In the genomic region with DNA sequence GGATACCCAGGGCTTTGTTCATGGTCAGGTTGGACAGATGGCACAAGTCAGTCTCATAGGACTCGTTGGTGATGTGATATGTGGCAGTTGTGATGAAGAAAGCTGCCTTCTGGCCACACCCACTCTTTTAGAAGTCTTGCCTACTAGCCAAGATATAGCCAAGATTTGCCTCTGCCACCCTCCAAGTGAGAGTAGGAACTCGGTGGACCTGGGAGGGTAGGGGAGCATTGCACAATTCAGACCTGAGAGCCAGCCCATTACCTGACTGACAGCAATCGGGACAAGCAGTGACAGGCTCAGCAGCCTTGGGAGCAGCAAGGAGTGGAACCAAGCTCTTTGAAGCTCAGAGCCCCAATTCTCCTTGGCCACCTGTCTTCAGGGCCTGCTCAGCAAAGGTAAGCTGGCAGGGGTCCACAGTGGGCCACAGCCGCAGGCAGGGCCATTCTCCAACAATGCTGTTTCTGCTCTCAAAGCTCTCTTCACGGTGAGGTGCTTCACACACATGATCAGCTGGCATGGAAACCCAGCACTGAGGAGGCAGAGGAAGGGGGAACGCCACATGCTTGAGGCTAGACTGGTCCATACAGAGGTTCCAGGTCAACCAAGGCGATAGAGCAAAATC, we compare ENCODE assay signal across 28 mouse cellular contexts. TPM values are rescaled to one million over a fixed set of nuclear protein-coding genes. Genes with fewer than 3 reads are reported as not detected.
DNase-seq lines count a peak whose midpoint lies in the region; ATAC-seq and TF ChIP-seq lines count a peak whose summit lies in the region.
"Had no signal": no experiment of that assay in that cellular context is flagged by ENCODE, and none has a peak within 500 bp of the region (broad histone marks: within the 10 kb centered on the region; RNA-seq: fewer than 3 reads in every experiment).

No protein-coding gene starts in this region.

- TF ChIP-seq CTCF in gastrocnemius, adult 2 months (IDR thresholded peaks at IDR 0.05), result no peak

- no peak overlapping the region for H3K4me2 ChIP-seq in midbrain, embryonic 14.5 days (ENCODE audit: low read length)
- H3K4me2 ChIP-seq in midbrain, embryonic 13.5 days (replicated peaks), result no peak overlapping the region
- H3K4me2 ChIP-seq: embryonic facial prominence, embryonic 12.5 days; heart, embryonic 11.5 days; hindbrain, embryonic 15.5 days; limb, embryonic 12.5 days; liver, embryonic 15.5 days; midbrain, embryonic 15.5 days had no signal

- peak; percentile 21 for DNase-seq in gastrocnemius, adult 2 months
- no peak for DNase-seq in gastrocnemius, adult 8-10 months (ENCODE audit: low spot score in 2 of 2)
- no peak for DNase-seq in midbrain, embryonic 14.5 days
- DNase-seq in gonadal fat pad, adult 2 months (ENCODE audit: low read depth), result peak; percentile 97
- peak; percentile 66 for DNase-seq in lung, postnatal 36 days
- DNase-seq in layer of hippocampus, postnatal 14 days (ENCODE audit: low spot score in 2 of 2), result no peak
- DNase-seq: adrenal gland, postnatal 25 days; cerebellum, adult 11-12 months; cerebellum, postnatal 36 days; forebrain, postnatal 0 days; gastrocnemius, postnatal 14 days; heart, adult 18-20 months; heart, postnatal 4 days; kidney, adult 11 months; kidney, postnatal 14 days; right cerebral cortex, adult 18-20 months; right cerebral cortex, postnatal 4 days; thymus, postnatal 4 days had no signal

- intact Hi-C loops in gastrocnemius, adult 2 months (cut with DNase I), result no loop called here

- no peaks in the 10 kb centered on the region for H3K36me3 ChIP-seq in midbrain, embryonic 14.5 days (ENCODE audit: control insufficient read depth, insufficient read depth, low read length)
- no peaks in the 10 kb centered on the region for H3K36me3 ChIP-seq in midbrain, embryonic 13.5 days
- H3K36me3 ChIP-seq: embryonic facial prominence, embryonic 12.5 days; hindbrain, embryonic 15.5 days; limb, embryonic 12.5 days; liver, embryonic 15.5 days; midbrain, embryonic 15.5 days had no signal

- peaks cover 4% of the 10 kb centered on the region for H3K4me1 ChIP-seq in midbrain, embryonic 14.5 days (ENCODE audit: control insufficient read depth, insufficient read depth, low read length)
- H3K4me1 ChIP-seq in midbrain, embryonic 13.5 days (replicated peaks), result peaks cover 27% of the 10 kb centered on the region

- 75% methylated on average over 7 of the region's 7 CpGs for WGBS in midbrain, embryonic 14.5 days
- 83% methylated on average over 7 of the region's 7 CpGs for WGBS in midbrain, embryonic 13.5 days

- no peaks in the 10 kb centered on the region for H3K9me3 ChIP-seq in midbrain, embryonic 14.5 days (ENCODE audit: control insufficient read depth, low read length)
- no peaks in the 10 kb centered on the region for H3K9me3 ChIP-seq in midbrain, embryonic 13.5 days
- H3K9me3 ChIP-seq: embryonic facial prominence, embryonic 12.5 days; hindbrain, embryonic 15.5 days; limb, embryonic 12.5 days; liver, embryonic 15.5 days; midbrain, embryonic 15.5 days had no signal

- H3K9ac ChIP-seq in midbrain, embryonic 14.5 days (replicated peaks; ENCODE audit: low read length), result no peak overlapping the region
- no peak overlapping the region for H3K9ac ChIP-seq in midbrain, embryonic 13.5 days (replicated peaks)
- H3K9ac ChIP-seq: embryonic facial prominence, embryonic 12.5 days; forebrain, postnatal 0 days; hindbrain, embryonic 15.5 days; limb, embryonic 12.5 days; liver, embryonic 15.5 days; midbrain, embryonic 15.5 days had no signal

- no peak overlapping the region for H3K4me3 ChIP-seq in gastrocnemius, adult 2 months
- H3K4me3 ChIP-seq in midbrain, embryonic 14.5 days (replicated peaks; ENCODE audit: low read depth, low read length), result no peak overlapping the region
- H3K4me3 ChIP-seq in midbrain, embryonic 13.5 days (replicated peaks), result no peak overlapping the region
- H3K4me3 ChIP-seq: embryonic facial prominence, embryonic 12.5 days; hindbrain, embryonic 15.5 days; left cerebral cortex, adult 2 months; limb, embryonic 12.5 days; liver, embryonic 15.5 days; midbrain, embryonic 15.5 days had no signal

- no peak for ATAC-seq in midbrain, embryonic 14.5 days (ENCODE audit: low FRiP score, low TSS enrichment)
- no peak for ATAC-seq in midbrain, embryonic 13.5 days
- ATAC-seq: forebrain, postnatal 0 days; inflammation-experienced regulatory T-cells, adult 6 months; midbrain, embryonic 15.5 days had no signal

- 0 out of 2 replicates have a peak, but pooled peaks cover 4% of the 10 kb centered on the region for H3K27me3 ChIP-seq in midbrain, embryonic 14.5 days (ENCODE audit: control insufficient read depth, insufficient read depth, low read length)
- H3K27me3 ChIP-seq in midbrain, embryonic 13.5 days, result peaks cover 19% of the 10 kb centered on the region
- H3K27me3 ChIP-seq: hindbrain, embryonic 15.5 days had no signal

- H3K27ac ChIP-seq in gastrocnemius, adult 2 months, result no peak overlapping the region
- 0 out of 2 replicates have a peak overlapping the region, but pooled peaks have one; percentile 5 for H3K27ac ChIP-seq in midbrain, embryonic 14.5 days (replicated peaks; ENCODE audit: low read depth, low read length)
- H3K27ac ChIP-seq in midbrain, embryonic 13.5 days, result no peak overlapping the region
- H3K27ac ChIP-seq: embryonic facial prominence, embryonic 12.5 days; hindbrain, embryonic 15.5 days; left cerebral cortex, adult 2 months; limb, embryonic 12.5 days; liver, embryonic 15.5 days; midbrain, embryonic 15.5 days had no signal

RNA-seq across cellular contexts. Expression of gene Wnt7b, which starts 47.8 kb away (rescaled TPM):
- not detected for total RNA-seq in gastrocnemius, adult 2 months (2021)
- total RNA-seq in gastrocnemius, adult 8-10 months (2022), result under 1 TPM in 1 of 4 experiments, not detected in 3; 0.19 TPM
- 38.0 and 43.1 TPM in 2 replicates for polyA plus RNA-seq in midbrain, embryonic 14.5 days (2014; fragmentation: Nextera tagmentation; extraction: Ambion mirVana)
- 55.9 and 63.4 TPM in 2 replicates for polyA plus RNA-seq in midbrain, embryonic 13.5 days (2015; fragmentation: Nextera tagmentation; extraction: Ambion mirVana)
- polyA plus RNA-seq in gonadal fat pad, adult 2 months (2012; rRNA removed), result 14.4 and 15.0 TPM in 2 replicates
- 10 to 100 TPM; 33.8 to 34.8 TPM for total RNA-seq in layer of hippocampus, postnatal 14 days (2021)
- total RNA-seq: megakaryocyte, adult 5-6 weeks had no signal
- polyA plus RNA-seq: inflammation-experienced regulatory T-cells, adult 6 months had no signal

Comparison
In these comparisons a context has a peak if more than half of its experiments do, and no peak if none do; other contexts are left out.
1. DNase-seq: peak in gastrocnemius, adult 2 months (single experiment), gonadal fat pad, adult 2 months (single experiment) and lung, postnatal 36 days (single experiment); none in gastrocnemius, adult 8-10 months (0 of 2), midbrain, embryonic 14.5 days (single experiment) and layer of hippocampus, postnatal 14 days (0 of 2).
2. RNA of gene Wnt7b, which starts 47.8 kb away (total RNA-seq): 33.8 to 34.8 TPM in layer of hippocampus, postnatal 14 days; 0.19 TPM in gastrocnemius, adult 8-10 months and not detected in gastrocnemius, adult 2 months; every median in the first group is over 10 times any median in the second.